Mouse (Mus musculus): ENCODE results near the gene Decr2. TPM values are rescaled to one million over a fixed set of nuclear protein-coding genes. Genes with fewer than 3 reads are reported as not detected.
"Not testable (repeated sequence)": the region's sequence is repeated elsewhere in the genome, so short reads cannot be mapped to it uniquely, and the experiment has no call there.

Gene Decr2
- polyA plus RNA-seq, 1 experiment: 24.3 TPM

DNA sequence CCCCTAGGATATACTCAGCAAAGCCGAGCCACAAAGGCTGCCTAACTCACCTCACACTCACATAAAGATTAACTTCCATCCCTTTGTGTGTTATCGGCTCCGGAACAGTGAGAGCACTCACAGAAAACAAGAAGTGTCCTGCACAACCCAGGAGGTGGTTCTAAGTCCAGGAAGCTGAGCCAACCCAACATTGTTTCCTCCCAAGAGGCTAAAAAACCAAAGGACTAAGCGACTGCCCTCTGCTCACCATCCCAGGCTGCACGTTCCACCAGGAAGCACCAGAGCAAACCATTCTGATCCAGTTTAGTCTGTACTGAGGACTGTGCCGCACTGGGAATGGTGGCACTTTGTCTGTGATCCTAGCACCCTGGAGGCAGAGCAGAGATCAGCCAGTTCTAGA lies 25.2 kb downstream of the Decr2 start:
- DNase-seq (ENCODE audit: low read depth): no peak

DNA sequence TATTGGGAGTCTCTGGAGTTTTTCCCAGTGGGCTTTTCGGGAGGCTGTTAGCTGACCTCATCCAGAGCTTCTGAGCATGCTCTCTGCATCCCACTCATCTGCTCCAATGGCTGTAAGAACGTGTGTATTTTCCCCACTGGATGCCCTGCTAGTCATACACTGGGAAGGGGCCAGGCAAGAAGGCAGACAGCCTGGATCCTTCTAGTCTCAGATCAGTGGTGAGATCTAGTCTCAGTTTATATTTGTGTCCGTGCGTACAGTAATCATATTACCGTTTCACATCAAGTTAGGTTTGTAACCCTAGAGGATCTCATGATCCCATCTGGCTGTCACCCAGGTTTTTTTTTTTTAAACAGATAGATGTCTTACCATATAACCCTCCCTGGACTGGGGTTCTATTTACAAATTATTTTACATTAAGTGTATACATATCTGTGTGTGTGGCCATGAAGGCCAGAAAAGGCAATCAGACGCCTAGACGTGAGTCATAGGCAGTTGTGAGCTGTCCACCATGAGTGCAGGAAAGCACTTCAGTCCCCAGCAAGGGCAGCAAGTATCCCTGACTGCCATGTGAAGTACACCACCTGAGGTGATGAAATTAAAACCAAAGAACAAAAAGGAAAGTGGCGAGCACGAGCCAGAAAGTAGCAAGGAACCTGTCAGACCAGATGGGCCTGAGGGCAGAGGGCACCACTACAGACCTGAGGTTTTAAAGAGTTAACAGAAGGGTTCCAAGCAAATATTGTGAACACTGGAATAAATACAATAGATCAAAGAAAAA lies 32.2 kb downstream of the Decr2 start:
- no peak for DNase-seq (ENCODE audit: low read depth)

DNA sequence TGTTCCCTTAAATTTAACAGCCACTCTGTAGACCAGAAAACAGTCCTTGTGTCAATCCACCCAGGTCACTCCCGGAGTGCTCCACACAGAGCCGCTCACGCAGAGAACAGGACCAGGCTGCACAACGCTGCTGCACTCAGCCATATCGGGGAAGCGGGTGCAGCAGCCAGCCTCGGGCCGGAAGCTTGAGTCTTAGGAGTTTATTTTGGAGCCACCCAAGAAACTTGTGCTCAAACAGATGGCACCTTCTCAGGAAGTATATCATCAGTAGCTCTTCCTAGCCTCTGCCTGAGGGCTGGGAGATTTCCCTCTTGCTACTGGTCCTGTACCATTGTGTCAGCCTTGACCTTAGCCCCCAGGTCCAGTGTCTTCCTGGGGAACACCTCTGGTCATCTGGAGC lies 32.9 kb downstream of the Decr2 start:
- no peak for DNase-seq (ENCODE audit: low read depth)

DNA sequence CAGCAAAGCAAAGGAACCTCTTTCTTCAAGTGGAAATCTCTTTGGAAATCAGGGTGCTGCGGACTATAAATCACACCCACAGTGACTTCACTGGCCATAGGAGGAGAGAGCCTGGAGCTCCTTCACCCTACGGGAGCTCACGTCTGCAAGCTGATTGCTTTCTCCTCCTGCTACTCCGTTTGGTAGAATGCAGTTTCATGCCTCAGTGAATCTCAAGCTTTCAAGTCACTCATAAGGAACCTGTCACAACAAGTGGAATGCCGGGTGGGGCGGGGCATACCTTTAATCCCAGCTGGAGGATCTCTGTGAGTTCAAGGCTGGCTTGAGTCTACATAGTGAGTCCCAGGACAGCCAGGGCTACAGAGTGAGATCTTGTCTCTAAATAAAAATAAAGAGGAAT lies 35.0 kb downstream of the Decr2 start:
- DNase-seq (ENCODE audit: low read depth): no peak

DNA sequence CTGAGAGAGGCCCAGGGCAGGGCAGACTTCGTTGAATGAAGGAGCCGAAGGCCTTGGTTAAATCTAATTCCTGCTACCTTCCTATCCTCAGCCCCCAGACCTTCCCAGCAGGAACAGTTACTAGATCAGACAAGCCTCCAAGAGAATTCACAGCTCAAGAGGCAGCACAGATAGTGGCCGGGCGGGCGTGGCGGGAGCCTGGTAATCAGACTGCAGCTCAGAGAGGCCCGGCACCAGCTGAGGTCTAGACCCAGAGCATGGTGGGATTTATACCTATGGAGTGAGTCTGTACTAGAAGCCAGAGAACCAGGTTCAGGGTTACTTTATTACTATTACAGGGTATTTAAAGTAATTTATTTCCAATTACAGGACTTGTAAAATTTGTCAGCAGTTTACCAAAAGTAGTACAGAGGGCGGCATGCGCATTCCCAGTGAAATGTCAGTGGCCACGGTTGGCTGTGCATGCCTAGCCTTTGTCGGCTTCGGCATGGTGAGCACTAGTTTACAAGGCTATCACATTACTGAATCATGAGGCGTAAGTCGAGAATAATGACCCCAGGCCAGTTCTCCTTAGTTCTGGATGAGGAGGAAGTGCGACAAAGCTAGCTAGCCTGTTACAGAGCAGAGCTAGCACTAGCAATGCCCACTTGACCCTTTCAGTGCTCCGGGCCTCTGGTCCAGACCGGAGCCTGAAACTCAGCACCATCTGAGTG lies 35.8 kb downstream of the Decr2 start:
- no peak for DNase-seq (ENCODE audit: low read depth)

DNA sequence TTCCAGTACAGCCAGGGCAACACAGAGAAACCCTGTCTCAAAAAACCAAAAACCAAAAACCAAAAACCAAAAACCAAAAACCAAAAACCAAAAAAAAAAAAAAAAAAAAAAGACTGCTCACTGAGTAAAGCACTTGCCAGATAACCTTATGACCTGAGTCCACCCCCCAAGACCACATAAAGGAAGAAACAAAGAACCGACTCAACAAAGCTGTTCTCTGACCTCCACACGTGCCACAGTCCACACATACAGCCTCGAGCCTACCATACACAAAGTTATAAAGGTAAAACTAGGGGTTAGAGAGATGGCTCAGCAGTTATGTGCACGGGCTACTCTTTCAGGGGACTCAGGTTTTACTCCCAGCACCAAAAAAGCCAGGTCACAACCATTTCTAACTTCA lies 37.4 kb downstream of the Decr2 start:
- no peak for DNase-seq (ENCODE audit: low read depth)

DNA sequence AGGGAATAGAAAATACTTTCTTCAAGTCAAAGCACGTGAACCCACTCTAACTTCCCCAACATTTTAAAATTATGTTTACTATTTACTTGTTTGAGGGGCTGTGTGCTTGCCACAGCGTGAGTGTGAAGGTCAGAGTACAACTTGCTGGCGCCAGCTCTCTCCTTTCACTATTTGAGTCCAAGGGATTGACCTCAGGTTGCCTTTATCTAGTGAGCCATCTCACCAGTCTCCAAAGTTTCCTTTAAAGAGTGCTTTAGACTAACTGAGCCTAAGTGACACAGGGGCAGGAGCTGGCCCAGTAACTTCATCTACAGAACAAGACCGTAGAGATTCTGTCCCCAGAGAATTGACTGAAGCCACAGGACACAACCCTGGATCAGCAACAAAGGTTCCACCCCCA lies 38.1 kb downstream of the Decr2 start:
- DNase-seq (ENCODE audit: low read depth): no peak

DNA sequence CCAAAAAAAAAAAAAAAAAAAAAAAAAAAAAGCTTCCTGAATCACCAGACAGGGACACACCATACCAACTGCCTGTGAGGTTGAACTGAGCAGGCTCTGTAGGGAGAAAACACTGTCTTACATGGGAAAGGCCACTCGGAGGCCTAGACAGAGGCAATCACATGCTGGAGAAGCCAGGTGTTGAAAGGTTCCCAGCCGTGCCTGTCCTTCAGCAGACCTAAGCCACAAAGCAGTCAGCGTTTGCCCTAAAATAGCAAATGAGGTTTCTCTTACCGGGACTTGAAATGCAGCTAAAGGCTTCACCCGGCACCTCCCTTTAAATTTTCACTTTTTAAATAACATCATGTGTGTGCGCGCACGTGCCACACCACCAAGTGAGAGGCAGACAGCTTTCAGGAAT lies 42.0 kb downstream of the Decr2 start:
- DNase-seq (ENCODE audit: low read depth): no peak

DNA sequence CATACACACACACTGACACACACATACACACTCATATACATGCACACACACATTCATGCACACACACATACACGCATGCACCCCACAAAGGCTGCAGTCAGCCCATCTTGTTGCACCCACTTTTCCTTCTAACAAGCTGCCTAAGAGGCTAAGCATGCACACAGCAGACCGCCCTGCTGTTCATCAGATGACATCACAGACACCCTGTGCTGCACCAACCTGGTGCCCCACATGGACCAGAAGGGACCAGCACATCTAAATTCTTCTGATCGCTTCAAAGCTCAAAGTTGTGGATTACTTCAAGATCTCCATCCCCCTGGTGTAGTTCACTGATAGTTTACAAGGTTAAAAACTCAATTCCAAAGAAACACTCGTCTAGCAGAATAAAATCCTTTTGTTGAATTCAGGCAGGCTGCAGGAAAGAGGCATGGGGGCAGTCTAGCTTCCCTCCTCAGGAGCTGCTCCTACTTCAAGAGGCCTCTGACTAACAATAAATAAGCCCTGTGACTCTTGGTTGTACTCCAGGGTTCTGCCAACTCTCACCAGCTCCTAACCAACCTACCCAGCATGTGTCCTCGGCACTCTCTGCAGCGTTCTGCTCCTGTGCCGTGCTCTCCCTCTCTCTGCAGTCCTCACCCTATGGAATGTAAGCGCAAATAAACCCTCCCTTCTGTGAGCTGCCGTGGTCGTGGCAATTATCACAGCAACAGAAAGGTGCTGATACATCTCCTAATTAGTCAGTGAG lies 43.7 kb downstream of the Decr2 start:
- DNase-seq (ENCODE audit: low read depth): no peak

DNA sequence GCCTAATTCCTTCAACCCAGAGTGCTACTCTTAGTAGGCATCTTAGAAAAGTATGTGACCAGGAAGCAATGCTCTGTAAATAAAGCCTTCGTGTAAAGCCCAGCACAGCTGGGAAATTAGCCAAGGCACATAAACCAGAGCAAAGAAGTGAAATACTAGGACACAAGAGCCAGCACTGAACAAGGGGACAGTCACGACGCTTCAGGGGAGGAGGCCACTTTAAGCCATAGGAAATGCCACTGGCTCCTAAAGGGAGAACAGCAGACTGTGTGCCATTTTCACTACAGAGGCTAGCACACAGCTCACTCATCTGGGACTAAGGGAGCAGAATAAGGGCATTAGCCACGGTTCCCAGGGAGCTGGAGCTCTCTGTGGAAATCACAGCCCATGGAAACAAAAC lies 44.9 kb downstream of the Decr2 start:
- DNase-seq (ENCODE audit: low read depth): no peak

DNA sequence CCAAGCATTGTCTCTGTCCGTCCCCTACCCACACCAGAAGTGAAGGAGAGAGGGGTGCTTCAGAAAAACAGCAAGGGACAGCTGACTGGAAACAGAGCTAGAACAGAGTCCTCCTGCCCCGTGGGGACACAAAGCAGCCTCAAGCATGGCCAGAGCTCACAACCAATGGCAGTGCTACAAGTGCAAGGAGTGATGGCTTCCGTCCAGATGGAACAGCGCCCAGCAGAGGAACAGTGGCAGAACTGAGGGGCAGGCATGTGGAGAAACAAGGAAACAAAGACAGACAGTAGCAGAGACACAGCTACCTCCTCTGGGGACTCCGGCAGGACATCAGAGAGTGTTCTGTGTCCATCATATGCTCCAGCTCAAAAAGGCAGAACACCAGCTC lies 46.9 kb downstream of the Decr2 start:
- no peak for DNase-seq (ENCODE audit: low read depth)

DNA sequence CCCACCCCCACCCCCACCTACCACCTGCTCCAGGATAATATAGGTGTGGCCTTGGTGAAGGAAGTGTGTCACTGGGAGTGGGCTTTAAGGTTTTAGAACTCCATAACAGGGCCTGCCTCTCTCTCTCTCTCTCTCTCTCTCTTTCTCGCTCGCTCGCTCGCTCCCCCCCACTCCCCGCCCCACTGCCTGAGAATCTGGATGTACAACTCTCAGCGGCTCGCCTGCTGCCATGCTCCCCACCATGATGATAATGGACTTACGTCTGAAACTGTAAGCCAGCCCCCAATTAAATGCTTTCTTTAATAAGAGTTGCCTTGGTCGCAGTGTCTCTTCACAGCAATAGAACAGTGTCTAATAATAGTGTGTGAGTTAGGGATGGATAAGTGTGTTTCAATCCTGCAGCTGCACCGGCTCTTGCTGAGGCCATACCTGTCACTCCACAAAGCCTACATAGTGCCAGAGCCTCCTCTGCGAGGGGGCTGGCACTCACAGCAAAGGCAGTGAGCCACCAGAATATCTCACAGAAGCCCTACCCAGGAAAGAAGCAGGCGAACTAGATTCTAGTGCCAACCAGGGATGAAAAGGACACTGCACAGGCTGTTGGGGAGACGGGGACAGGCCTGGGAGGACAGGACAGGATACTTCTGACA lies 47.4 kb downstream of the Decr2 start:
- no peak for DNase-seq (ENCODE audit: low read depth)

DNA sequence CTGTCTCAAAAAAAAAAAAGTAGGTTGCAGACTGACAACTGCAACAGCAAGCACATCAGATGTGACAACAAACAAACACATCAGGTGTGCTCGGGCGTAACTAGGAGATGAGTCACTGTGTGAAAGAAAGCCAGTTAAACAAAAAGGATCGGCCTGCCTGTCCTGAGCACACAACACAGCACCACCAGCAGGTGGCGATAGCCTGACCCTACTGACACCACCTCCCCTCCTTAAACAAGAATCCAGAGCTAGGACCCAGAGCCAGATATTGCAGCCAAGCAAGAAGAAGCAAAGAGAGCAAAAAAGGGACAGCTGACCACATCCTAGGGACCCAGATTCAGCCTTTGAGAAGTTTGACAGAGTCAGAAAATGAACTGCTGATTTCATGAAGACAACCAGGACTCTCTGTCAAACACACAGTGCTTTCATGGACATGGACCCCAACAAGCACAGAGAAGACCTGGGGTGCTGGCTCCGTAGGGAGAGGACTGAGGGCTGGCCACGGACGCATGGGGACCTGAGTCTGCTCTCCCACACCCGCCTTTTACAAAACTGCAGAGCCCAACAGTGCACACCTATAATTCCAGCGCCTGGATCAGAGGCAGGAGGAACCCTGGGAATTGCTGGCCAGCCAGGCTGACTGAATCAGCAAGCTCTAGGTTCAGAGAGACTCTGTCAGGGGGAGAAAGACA lies 48.9 kb downstream of the Decr2 start:
- no peak for DNase-seq (ENCODE audit: low read depth)

DNA sequence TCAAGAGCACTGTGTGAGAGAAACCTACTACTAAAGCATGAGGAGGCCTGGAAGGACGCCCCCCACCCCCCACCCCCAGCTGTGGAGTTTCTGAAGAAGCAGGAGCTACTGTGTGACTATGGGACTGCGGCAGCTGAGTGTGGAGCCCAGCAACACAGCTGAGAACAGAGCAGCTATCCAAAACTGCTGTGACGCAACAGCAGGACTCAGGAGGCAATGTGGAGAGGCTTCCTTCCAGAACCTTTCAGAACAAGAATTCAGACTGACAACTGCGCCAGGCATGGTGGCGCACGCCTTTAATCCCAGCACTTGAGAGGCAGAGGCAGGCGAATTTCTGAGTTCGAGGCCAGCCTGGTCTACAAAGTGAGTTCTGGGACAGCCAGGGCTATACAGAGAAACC lies 49.4 kb downstream of the Decr2 start:
- DNase-seq (ENCODE audit: low read depth): not testable (repeated sequence)

DNA sequence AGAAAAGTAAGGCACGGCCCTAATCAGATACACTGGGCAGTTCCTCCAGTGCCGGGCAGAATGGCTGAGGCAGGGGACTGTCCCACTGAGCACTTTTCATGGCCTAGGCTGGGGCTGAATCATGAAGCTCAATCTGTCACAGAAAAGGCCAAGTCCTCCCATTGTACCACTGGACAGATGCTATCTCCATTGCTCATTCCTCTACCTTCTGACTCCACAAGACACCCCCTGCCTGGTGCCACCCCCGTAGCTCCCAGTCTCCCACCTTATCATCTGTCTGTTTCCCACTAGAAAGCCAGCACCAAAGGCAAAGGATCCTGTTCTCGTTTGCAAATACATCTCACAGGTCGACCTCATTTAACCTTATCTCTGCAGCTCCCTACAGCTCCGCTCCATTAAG lies 58.1 kb downstream of the Decr2 start:
- no peak for DNase-seq (ENCODE audit: low read depth)

DNA sequence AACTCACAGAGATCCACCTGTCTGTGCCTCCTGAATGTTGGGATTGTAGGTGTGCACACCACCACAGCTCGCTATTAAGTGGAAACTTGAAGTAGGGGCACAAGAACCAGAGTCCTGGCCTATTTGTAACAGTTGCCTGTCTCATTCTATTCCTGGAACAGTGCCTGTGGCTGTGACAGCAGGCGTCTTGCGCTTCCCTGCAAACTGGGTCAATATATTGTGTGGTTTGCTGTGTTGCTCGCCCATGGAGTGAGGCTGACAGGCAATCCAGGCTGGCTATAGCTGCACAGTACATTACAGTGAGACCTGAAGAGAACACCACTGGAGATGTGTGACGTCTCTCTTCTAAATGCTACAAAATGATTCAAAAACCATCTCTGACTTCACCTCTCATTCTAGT lies 58.6 kb downstream of the Decr2 start:
- no peak for DNase-seq (ENCODE audit: low read depth)

Other genes with a start within 250 kb of the Decr2 start
- gene Gm20683, start 248.6 kb downstream of the Decr2 start, polyA plus RNA-seq (2012; rRNA removed): 47.4 and 55.8 TPM in 2 replicates
- gene Rhot2, start 245.5 kb downstream of the Decr2 start, polyA plus RNA-seq (2012; rRNA removed): 54.0 and 60.0 TPM in 2 replicates
- gene Wdr90, start 228.8 kb downstream of the Decr2 start, polyA plus RNA-seq (2012; rRNA removed): 27.1 and 35.9 TPM in 2 replicates
- gene Mcrip2, start 221.6 kb downstream of the Decr2 start, polyA plus RNA-seq (2012; rRNA removed): 58.8 and 61.7 TPM in 2 replicates
- gene Mettl26, start 215.3 kb downstream of the Decr2 start, polyA plus RNA-seq (2012; rRNA removed): 89.7 and 105 TPM in 2 replicates
- gene Wfikkn1, start 209.5 kb downstream of the Decr2 start, polyA plus RNA-seq (2012; rRNA removed): 0.95 and 1.1 TPM in 2 replicates
- 49.5 and 51.3 TPM in 2 replicates for gene Rab40c, start 170.6 kb downstream of the Decr2 start, polyA plus RNA-seq (2012; rRNA removed)
- 122 and 144 TPM in 2 replicates for gene Pigq, start 145.4 kb downstream of the Decr2 start, polyA plus RNA-seq (2012; rRNA removed)
- gene Nhlrc4, start 145.4 kb downstream of the Decr2 start, polyA plus RNA-seq (2012; rRNA removed): 7.0 and 12.9 TPM in 2 replicates
- gene A930017K11Rik, start 137.8 kb downstream of the Decr2 start, polyA plus RNA-seq (2012; rRNA removed): 2.4 TPM in 2 replicates
- 27.6 and 28.1 TPM in 2 replicates for gene Capn15, start 104.5 kb downstream of the Decr2 start, polyA plus RNA-seq (2012; rRNA removed)
- gene Rab11fip3, start 20.8 kb downstream of the Decr2 start, polyA plus RNA-seq (2012; rRNA removed): 29.9 and 35.0 TPM in 2 replicates
- gene Nme4, start 5.3 kb upstream of the Decr2 start, polyA plus RNA-seq (2012; rRNA removed): 7.2 and 9.4 TPM in 2 replicates
- 65.0 and 70.0 TPM in 2 replicates for gene Tmem8, start 23.0 kb upstream of the Decr2 start, polyA plus RNA-seq (2012; rRNA removed)
- gene Mrpl28, start 33.2 kb upstream of the Decr2 start, polyA plus RNA-seq (2012; rRNA removed): 75.3 and 86.7 TPM in 2 replicates
- 16.8 and 19.5 TPM in 2 replicates for gene Axin1, start 48.4 kb upstream of the Decr2 start, polyA plus RNA-seq (2012; rRNA removed)
- 0.15 TPM in 1 of 2 replicates, not detected in the other for gene Pdia2, start 108.8 kb upstream of the Decr2 start, polyA plus RNA-seq (2012; rRNA removed)
- gene Rgs11, start 112.6 kb upstream of the Decr2 start, polyA plus RNA-seq (2012; rRNA removed): 27.1 and 28.9 TPM in 2 replicates
- gene Arhgdig, start 117.4 kb upstream of the Decr2 start, polyA plus RNA-seq (2012; rRNA removed): 3.2 and 3.3 TPM in 2 replicates
- gene Fam234a, start 153.9 kb upstream of the Decr2 start, polyA plus RNA-seq (2012; rRNA removed): 67.7 and 87.0 TPM in 2 replicates
- 22.4 and 23.9 TPM in 2 replicates for gene Luc7l, start 162.6 kb upstream of the Decr2 start, polyA plus RNA-seq (2012; rRNA removed)

Data from gonadal fat pad, adult 2 months (tissue).